Mouse (Mus musculus) embryonic fibroblast, embryonic 13.5 days (primary cell): ENCODE data around the gene Fam92b.

Source experiments
- CTCF ChIP-seq: IDR thresholded peaks from 2 replicates; pipeline ENCODE4 v1.5.1; 2011; ENCODE audit warnings: mild to moderate bottlenecking, control low read depth, low read length, moderate library complexity, borderline replicate concordance; ENCODE audit not compliant: insufficient read depth
- POLR2A ChIP-seq: IDR thresholded peaks from 2 replicates; pipeline ENCODE4 v1.6.1; 2011; ENCODE audit warnings: low read depth, mild to moderate bottlenecking, control low read depth, low read length, moderate library complexity

DNA sequence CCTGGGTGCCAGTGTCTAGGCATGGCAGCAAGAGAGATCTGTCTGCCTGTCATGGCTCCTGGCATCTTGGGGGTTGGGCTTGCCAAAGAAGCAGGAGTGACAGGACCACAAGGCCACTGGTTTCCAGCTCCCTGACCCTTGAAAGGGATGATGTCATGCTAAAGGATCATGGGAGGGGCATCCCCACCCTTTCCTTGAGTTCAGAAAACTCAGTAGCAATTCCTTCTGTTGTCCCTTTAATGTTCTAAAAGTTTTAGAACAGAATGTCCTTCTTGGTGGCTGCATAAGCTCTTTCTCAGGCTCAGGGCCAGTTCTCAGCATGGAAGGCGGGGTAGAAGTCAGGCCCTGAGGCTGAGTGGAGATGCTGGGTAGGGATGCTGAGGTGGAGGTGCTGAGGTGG, 4.1 kb downstream of the Fam92b start:
- TF ChIP-seq CTCF (no peak), POLR2A (no peak)
